Mouse (Mus musculus) naive thymus-derived CD4-positive, alpha-beta T cell, adult 2 months (primary cell): Measurements from ENCODE around the gene Piwil4.
"Not testable (repeated sequence)": the region's sequence is repeated elsewhere in the genome, so short reads cannot be mapped to it uniquely, and the experiment has no call there.

Experiments
- DNase-seq: peaks from one replicate; pipeline ENCODE4 v3.0.0-alpha.2; 2011; ENCODE audit warnings: low read depth

The Piwil4 gene

GRCm38 (mm10) chr9:14671965-14672364, 68.6 kb downstream of the Piwil4 start:
- DNase-seq: not testable (repeated sequence)

- DNase-seq: no peak
Observed at GRCm38 (mm10) chr9:14668382-14668781, 72.2 kb downstream of the Piwil4 start.

- no peak for DNase-seq
Observed at GRCm38 (mm10) chr9:14666071-14666470, 74.5 kb downstream of the Piwil4 start.

- DNase-seq: no peak
Observed at GRCm38 (mm10) chr9:14663591-14663990, 76.9 kb downstream of the Piwil4 start.

- no peak for DNase-seq
Observed at GRCm38 (mm10) chr9:14662876-14663275, 77.7 kb downstream of the Piwil4 start.

- no peak for DNase-seq
Observed at GRCm38 (mm10) chr9:14662138-14662537, 78.4 kb downstream of the Piwil4 start.

- DNase-seq: peak; percentile 22
Observed at GRCm38 (mm10) chr9:14657926-14658325, 82.6 kb downstream of the Piwil4 start.

GRCm38 (mm10) chr9:14654010-14654409, 86.5 kb downstream of the Piwil4 start:
- DNase-seq: peak; percentile 17

- DNase-seq: no peak
Observed at GRCm38 (mm10) chr9:14652761-14653160, 87.8 kb downstream of the Piwil4 start.

GRCm38 (mm10) chr9:14647849-14648248, 92.7 kb downstream of the Piwil4 start:
- DNase-seq: no peak

GRCm38 (mm10) chr9:14646641-14647040, 93.9 kb downstream of the Piwil4 start:
- no peak for DNase-seq
